Mouse (Mus musculus) intestine, embryonic 16.5 days (tissue): ENCODE measurements at regions not wholly inside any gene's neighbourhood (a gene's known extent, or its start where the extent isn't known, plus 50 kb on each side); places are given as distances from the start of the nearest gene placed in this dataset.

Source experiments
- ATAC-seq: fragments of 200-750 bp; cut with Nextera tagmentation; 2 replicates; pipeline ENCODE4 v1.8.0; 2017; ENCODE audit warnings: moderate TSS enrichment, moderate library complexity
- H3K27ac ChIP-seq: fragments of 300-500 bp; sonication (generic); 2 replicates; pipeline ENCODE4 v1.5.1; 2014; ENCODE audit warnings: mild to moderate bottlenecking, low read length
- H3K27me3 ChIP-seq: fragments of 300-500 bp; sonication (generic); replicated peaks from 2 replicates; pipeline ENCODE4 v1.6.1; 2014; ENCODE audit warnings: low read length, control low read depth, mixed read lengths; ENCODE audit not compliant: control insufficient read depth, insufficient read depth
- H3K36me3 ChIP-seq: fragments of 300-500 bp; sonication (generic); 2 replicates; pipeline ENCODE4 v1.6.1; 2014; ENCODE audit warnings: low read length, control low read depth; ENCODE audit not compliant: control insufficient read depth, insufficient read depth
- H3K4me1 ChIP-seq: fragments of 300-500 bp; sonication (generic); 2 replicates; pipeline ENCODE4 v1.6.1; 2014; ENCODE audit warnings: low read length, control low read depth, mixed read lengths; ENCODE audit not compliant: control insufficient read depth, insufficient read depth
- H3K4me2 ChIP-seq: fragments of 300-500 bp; sonication (generic); 2 replicates; pipeline ENCODE4 v1.6.1; 2014; ENCODE audit warnings: low read depth, low read length, control low read depth
- H3K4me3 ChIP-seq: fragments of 300-500 bp; sonication (generic); 2 replicates; pipeline ENCODE4 v1.5.1; 2014; ENCODE audit warnings: mild to moderate bottlenecking, low read length
- H3K9ac ChIP-seq: fragments of 300-500 bp; sonication (generic); 2 replicates; pipeline ENCODE4 v1.6.1; 2014; ENCODE audit warnings: low read depth, low read length
- H3K9me3 ChIP-seq: fragments of 300-500 bp; sonication (generic); 2 replicates; pipeline ENCODE4 v1.6.1; 2016; ENCODE audit warnings: low read length, control low read depth; ENCODE audit not compliant: control insufficient read depth
- whole genome bisulfite sequencing: fragments of 180-500 bp; shearing (Covaris S2); extraction: QIAGEN DNeasy Blood & Tissue Kit; methylation state at CpG from one replicate; pipeline ENCODE4 v1.1.7; 2014; 5-methylcytosine and 5-hydroxymethylcytosine counted together

DNA sequence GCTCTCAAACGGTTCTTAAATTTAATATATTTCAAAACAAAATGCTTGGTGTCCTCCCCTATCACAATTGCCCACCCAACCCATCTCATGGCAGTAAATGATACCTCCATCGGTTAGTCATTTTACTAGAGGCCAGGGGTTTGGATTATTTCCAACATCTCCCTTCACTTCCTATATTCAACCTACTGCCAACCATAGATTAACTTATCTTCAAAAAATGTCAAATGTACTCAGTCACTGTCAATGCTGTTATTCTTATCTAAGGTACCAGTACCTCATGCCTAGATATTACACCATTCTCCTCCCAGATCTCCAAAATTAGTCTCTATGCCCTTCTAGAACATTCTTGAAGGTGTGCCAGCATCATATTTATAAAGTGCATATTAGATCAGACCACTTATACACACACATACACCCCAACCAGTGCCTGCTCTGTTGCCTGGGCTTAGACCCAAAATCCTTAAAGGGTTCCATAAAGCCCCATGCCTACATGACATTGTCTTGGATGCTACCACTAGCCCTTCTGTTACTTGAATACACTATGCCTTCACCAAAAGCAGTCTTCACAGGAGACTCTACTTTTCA is 183.4 kb upstream of the Cadm1 start:
- Histone ChIP-seq H3K9me3 (no peaks in the 10 kb centered on the region), H3K9ac (no peak overlapping the region)
- 80% methylated on average over 2 of the region's 2 CpGs for WGBS

DNA sequence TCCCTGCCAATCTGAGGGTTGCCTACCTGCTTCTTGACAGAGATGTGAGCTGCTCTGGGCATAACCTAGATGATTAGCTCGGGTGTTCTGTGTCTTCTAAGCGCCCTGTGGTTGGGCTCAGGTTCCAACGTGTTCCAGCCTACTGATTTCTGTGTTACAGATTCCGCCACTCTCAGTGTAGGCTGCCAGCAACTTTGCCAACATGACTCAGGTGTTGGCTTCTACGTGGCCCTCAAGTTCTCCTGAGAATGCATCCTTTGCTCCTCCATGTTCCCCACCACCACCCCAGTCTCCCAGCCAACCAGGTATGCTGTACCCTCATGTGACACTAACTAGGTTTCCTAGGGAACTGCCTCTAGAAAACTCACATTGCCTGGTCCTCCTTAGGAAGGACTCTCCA is 179.7 kb upstream of the Cadm1 start:
- 82% methylated on average over 5 of the region's 5 CpGs for WGBS
- no peak overlapping the region for H3K4me3 ChIP-seq
- no peak overlapping the region for H3K4me2 ChIP-seq
- H3K4me1 ChIP-seq = no peaks in the 10 kb centered on the region
- H3K27ac ChIP-seq = no peak overlapping the region
- no peaks in the 10 kb centered on the region for H3K36me3 ChIP-seq
- no peaks in the 10 kb centered on the region for H3K9me3 ChIP-seq
- ATAC-seq = no peak
- no peaks in the 10 kb centered on the region for H3K27me3 ChIP-seq
- H3K9ac ChIP-seq = no peak overlapping the region

More for the DNA sequence above, 183.4 kb upstream of the Cadm1 start:
- Histone ChIP-seq H3K27ac (no peak overlapping the region), H3K27me3 (no peaks in the 10 kb centered on the region), H3K36me3 (no peaks in the 10 kb centered on the region), H3K4me3 (no peak overlapping the region), H3K4me1 (no peaks in the 10 kb centered on the region), H3K4me2 (no peak overlapping the region)
- ATAC-seq = no peak

DNA sequence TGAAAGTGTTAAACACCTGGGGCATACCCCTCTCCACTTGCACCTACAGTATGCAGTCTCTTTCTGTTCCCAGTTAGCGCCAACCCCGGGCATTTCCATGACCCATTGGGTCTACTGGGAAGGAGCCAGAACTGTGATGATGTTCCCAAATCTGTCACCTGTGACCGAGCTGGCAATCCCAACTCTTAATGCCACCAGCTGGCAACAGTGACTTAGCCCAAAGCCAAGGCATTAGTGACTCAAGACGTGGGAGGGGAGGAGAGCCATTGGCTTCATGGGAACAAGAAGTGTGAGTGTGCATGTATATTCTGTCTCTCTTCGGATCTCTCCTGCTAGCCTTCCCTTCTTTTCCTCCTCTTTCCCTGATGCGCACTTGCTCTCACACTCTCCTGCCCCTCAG is 178.9 kb upstream of the Cadm1 start:
- no peak overlapping the region for H3K4me3 ChIP-seq
- ATAC-seq = no peak
- H3K9ac ChIP-seq = no peak overlapping the region
- no peaks in the 10 kb centered on the region for H3K36me3 ChIP-seq
- no peaks in the 10 kb centered on the region for H3K27me3 ChIP-seq
- no peak overlapping the region for H3K4me2 ChIP-seq
- no peaks in the 10 kb centered on the region for H3K4me1 ChIP-seq
- no peaks in the 10 kb centered on the region for H3K9me3 ChIP-seq
- 91% methylated on average over 6 of the region's 6 CpGs for WGBS
- H3K27ac ChIP-seq = no peak overlapping the region

DNA sequence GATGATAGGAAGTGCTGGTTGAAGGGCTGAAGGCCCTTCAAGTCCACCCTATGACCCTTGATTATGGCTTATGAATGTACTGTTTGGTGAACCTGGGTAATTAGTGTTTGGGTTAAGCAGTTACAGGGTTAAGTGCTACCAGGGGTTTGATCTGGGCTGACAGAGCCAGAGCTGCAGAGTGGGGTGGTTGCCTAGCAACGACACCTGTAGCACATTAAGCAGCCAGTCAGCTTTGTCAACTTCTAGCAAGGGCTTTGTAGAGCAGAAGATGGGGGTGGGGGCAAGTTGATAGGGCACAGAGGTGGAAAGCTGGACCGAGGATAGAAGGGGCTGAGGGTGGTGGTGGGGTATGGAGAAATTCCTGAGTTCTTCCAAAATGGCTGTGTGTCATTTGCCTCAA is 177.0 kb upstream of the Cadm1 start:
- Histone ChIP-seq H3K9ac (no peak overlapping the region), H3K27ac (no peak overlapping the region), H3K36me3 (no peaks in the 10 kb centered on the region), H3K27me3 (no peaks in the 10 kb centered on the region), H3K4me2 (no peak overlapping the region), H3K9me3 (no peaks in the 10 kb centered on the region), H3K4me1 (no peaks in the 10 kb centered on the region), H3K4me3 (no peak overlapping the region)
- WGBS = 21% methylated on average over 2 of the region's 2 CpGs
- ATAC-seq = no peak

DNA sequence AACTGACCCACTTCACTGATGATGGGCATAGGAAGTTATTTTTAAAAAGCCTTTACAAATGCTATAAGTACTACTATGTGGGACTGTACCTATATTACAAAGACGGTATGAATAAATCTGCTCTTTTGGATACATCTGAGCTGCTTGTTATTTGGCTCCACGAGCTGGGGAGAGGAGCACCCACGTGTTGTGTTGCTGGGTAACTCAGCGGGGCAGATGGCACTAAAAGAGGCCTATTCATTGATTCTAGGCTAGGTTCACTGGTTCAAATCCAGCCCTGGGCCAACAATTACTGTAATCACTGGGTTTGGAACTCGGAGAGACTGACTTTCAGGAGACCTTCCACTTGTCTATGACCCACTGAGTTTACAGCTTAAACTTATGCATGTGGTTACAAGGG is 176.0 kb upstream of the Cadm1 start:
- H3K9ac ChIP-seq = no peak overlapping the region
- no peaks in the 10 kb centered on the region for H3K9me3 ChIP-seq
- no peak overlapping the region for H3K4me3 ChIP-seq
- H3K36me3 ChIP-seq = no peaks in the 10 kb centered on the region
- no peaks in the 10 kb centered on the region for H3K4me1 ChIP-seq
- no peaks in the 10 kb centered on the region for H3K27me3 ChIP-seq
- no peak overlapping the region for H3K4me2 ChIP-seq
- H3K27ac ChIP-seq = no peak overlapping the region
- ATAC-seq = no peak
- 81% methylated on average over 5 of the region's 5 CpGs for WGBS

DNA sequence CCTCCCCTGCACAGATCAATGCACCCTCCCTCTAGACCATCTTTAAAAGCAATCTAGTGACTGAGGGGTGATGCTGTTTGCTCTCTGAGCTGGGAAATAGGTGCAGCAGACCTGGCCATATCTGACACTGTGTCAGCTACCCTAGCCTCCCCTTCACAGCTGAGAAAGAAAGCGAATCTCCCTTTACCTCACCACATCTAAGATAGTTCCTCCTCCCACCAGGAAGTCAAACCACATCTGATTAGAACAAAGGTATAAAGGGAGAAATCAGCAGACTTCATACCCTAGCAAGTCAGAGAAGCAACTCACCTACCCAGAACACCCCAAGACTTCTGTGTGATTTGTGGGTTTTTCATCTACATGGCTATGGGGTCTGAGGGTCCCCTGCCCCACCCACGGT is 175.6 kb upstream of the Cadm1 start:
- ATAC-seq = no peak

DNA sequence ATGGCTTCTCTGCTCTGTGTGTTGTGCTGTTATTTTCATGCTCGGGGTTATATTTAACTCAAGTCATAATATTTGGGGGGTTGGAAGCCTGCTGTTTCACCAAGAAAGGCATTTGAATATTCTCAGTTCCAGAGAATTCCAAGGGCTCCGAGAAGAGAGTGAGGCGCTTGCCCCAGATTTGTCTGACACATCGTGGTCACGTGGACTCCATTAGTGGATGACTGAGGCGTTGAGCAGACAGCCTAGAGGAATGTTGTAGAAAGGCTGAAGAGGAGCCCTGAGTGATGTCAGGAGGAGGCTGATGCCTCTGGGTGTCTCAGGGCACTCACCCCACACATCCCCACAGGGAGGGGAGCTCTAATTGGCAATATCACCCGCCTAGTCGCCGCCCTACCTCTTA is 175.1 kb upstream of the Cadm1 start:
- Histone ChIP-seq H3K27me3 (no peaks in the 10 kb centered on the region), H3K4me1 (no peaks in the 10 kb centered on the region), H3K4me3 (no peak overlapping the region), H3K27ac (no peak overlapping the region), H3K36me3 (no peaks in the 10 kb centered on the region), H3K9ac (no peak overlapping the region), H3K9me3 (no peaks in the 10 kb centered on the region), H3K4me2 (no peak overlapping the region)
- ATAC-seq = no peak
- 83% methylated on average over 9 of the region's 9 CpGs for WGBS

More for the DNA sequence above, 175.6 kb upstream of the Cadm1 start:
- Histone ChIP-seq H3K4me3 (no peak overlapping the region), H3K27ac (no peak overlapping the region), H3K9ac (no peak overlapping the region), H3K27me3 (no peaks in the 10 kb centered on the region), H3K36me3 (no peaks in the 10 kb centered on the region), H3K4me1 (no peaks in the 10 kb centered on the region), H3K4me2 (no peak overlapping the region), H3K9me3 (no peaks in the 10 kb centered on the region)
- WGBS = 68% methylated on average over 2 of the region's 2 CpGs

DNA sequence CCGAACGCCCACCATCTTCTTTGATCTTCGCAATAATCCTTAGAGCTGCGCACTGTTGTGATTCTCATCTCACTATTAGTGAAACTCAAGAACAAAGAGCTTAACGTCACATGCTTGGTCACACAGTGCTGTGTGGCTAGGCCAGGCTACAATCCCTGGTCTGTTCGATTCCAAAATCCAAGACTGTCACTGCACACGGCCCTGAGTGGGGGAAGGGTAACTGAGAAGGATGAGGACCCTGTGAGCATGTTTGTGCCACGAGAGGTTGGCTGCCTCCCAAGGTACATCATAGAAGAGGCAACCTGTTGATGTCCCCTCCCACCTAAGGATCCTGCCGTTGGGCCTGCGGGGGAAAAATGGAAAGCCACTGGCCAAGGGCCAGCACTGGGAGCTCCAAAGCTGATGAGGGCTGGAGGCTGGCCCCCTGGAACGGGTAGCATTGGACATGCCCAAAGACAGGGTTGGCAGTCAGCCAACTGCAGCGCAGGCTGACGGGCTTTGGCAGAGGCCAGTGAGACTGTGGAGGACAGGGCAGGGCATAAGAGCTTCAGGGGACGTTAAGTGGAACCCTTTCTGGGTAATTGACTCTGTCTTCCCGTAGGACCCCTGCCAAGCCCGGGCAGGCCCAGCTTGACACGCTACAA is 172.1 kb upstream of the Cadm1 start:
- Histone ChIP-seq H3K9ac (no peak overlapping the region), H3K4me2 (no peak overlapping the region), H3K9me3 (no peaks in the 10 kb centered on the region), H3K36me3 (no peaks in the 10 kb centered on the region), H3K27ac (no peak overlapping the region), H3K4me3 (no peak overlapping the region), H3K27me3 (no peaks in the 10 kb centered on the region), H3K4me1 (no peaks in the 10 kb centered on the region)
- WGBS = 64% methylated on average over 17 of the region's 17 CpGs
- no peak; the same call in 1 of the 2 replicates for ATAC-seq

DNA sequence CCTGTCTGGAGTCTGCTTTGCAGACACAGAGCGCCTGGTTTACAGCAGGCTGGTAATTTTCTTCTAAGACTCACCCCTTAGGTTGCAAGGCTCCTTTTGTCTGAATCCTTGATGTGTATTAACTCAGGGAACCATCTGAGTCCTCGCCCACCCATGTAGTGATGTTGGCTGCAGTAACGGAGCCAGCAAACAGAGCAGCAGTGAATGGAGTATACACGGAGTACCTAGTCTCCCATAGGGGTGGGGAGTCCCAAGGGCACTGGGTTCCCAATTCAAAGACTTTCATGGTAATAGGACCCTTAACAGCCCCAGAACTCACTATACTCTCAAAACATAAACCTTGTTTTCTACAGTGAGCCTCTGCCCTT is 171.6 kb upstream of the Cadm1 start:
- Histone ChIP-seq H3K27me3 (no peaks in the 10 kb centered on the region), H3K36me3 (no peaks in the 10 kb centered on the region), H3K9ac (no peak overlapping the region), H3K4me2 (no peak overlapping the region), H3K4me1 (no peaks in the 10 kb centered on the region), H3K9me3 (no peaks in the 10 kb centered on the region), H3K27ac (no peak overlapping the region), H3K4me3 (no peak overlapping the region)
- 64% methylated on average over 4 of the region's 4 CpGs for WGBS
- ATAC-seq = no peak

DNA sequence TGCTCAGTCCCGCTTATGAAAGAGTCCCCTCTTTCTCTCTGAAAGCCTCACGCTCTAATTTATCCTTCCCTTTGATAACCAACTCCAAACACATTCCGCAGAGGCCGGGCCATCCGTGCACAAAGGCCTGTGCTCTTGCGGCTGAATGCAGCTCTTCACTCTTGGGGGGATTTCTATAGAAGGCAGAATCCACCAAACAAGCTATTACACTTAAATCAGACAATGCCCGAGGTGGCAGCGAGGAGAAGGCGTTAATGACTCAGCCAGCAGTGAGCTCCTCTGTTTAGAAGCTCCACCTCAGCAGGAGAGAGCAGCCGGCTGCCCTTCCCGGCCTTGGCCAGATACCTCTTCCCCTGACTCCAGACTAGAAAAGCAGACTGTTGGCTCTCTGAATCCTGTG is 166.9 kb upstream of the Cadm1 start:
- ATAC-seq = no peak
- H3K9me3 ChIP-seq = no peaks in the 10 kb centered on the region

More for the DNA sequence above, 166.9 kb upstream of the Cadm1 start:
- Histone ChIP-seq H3K4me2 (no peak overlapping the region), H3K4me3 (no peak overlapping the region), H3K27me3 (peaks cover 4% of the 10 kb centered on the region; the same call in 1 of the 2 replicates), H3K36me3 (no peaks in the 10 kb centered on the region), H3K9ac (no peak overlapping the region), H3K4me1 (peaks cover 4% of the 10 kb centered on the region; the same call in 1 of the 2 replicates), H3K27ac (no peak overlapping the region)
- WGBS = 33% methylated on average over 11 of the region's 11 CpGs
